Mouse (Mus musculus): ENCODE data around the gene Tmem87b. TPM values are rescaled to one million over a fixed set of nuclear protein-coding genes. Genes with fewer than 3 reads are reported as not detected.

Gene Tmem87b
- polyA plus RNA-seq, 1 experiment from 2014 or later, result 33.9 TPM

DNA sequence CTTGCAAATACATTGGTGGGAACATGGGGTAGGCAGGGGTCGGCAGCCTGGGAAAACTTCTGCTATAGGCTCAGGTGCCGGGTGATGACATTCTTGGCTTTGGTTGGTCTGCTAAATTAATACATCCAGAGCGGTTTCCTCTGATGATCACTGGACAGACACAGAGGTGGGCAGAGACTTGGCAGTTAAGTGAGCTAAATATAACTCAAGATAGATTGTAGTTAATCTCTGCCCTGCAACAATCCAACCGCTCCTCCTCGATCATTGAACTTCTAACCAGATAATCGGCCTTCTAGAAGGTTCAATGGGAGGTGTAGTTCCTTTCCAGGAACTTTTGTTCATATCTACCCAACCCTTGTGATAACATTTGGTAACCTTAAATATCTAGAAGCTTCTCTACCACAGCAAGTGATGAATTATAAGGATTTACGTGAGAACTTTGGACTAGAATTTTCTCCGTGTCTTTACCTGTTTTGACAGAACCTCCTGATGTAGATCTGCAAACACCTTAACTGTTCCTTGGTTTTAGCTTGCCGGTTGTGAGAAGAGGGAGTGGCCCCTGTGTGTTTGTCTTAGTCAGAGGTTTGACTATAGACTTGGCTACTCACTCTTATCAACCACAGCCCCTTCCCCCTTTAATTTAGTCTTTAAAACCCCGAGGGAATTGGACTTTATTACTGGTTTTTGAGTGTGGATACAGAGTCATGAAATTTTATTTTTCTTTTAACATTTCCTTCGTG is 26.9 kb upstream of the Tmem87b start:
- Histone ChIP-seq H3K36me3 (peaks cover 10% of the 10 kb centered on the region; the same call in 1 of the 2 replicates), H3K4me3 (replicated peaks) (no peak overlapping the region), H3K9ac (no peak overlapping the region), H3K9me3 (no peaks in the 10 kb centered on the region), H3K27me3 (replicated peaks) (no peaks in the 10 kb centered on the region), H3K27ac (no peak overlapping the region), H3K4me2 (no peak overlapping the region), H3K4me1 (no peaks in the 10 kb centered on the region)
- no peak for ATAC-seq (ENCODE audit: insufficient read depth, low FRiP score, low read depth)
- 73% methylated on average over 11 of the region's 11 CpGs for WGBS

DNA sequence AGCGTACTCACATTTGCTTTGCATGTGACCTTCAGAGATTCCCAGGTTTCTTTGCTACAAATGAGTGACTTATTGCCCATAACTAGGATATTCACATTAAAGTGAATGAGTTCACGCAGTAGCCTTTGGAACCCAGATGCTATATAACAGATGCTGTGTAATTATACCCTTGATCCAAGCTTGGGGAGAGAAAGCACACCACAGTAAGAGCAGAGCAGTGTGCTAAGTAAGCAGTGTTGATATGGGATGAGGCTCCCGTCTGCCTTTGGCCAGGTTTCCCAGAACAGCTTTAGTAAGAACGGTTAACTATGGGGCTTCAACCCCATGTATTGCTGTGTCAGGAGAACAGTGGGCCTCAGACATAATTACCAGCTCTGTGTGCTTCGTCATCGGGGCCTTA is 24.0 kb upstream of the Tmem87b start:
- Histone ChIP-seq H3K36me3 (peaks cover 10% of the 10 kb centered on the region; the same call in 1 of the 2 replicates), H3K9ac (no peak overlapping the region), H3K27me3 (replicated peaks) (no peaks in the 10 kb centered on the region), H3K4me3 (replicated peaks) (no peak overlapping the region), H3K27ac (no peak overlapping the region), H3K9me3 (no peaks in the 10 kb centered on the region), H3K4me2 (no peak overlapping the region), H3K4me1 (no peaks in the 10 kb centered on the region)
- WGBS, result 86% methylated on average over 6 of the region's 6 CpGs
- no peak for ATAC-seq (ENCODE audit: insufficient read depth, low FRiP score, low read depth)

DNA sequence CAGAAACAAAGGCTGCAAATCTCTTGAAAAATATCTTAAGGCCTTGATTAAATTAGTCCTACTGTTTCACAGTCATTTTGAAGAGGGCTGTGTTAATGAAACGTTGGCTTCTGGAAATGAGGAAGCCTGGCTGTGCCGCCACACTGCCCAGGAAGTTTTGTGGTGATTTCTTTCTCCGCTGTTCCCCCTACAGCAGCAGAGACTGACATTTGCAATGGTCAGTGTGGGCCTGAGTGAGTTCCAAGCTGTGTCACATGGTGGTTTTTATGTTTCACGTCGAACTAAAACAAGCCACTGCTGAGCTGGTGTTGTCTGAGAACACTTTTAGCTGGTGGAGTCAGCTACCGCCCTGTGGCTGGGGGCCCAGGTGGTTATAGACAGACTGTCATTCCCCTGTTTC is 21.5 kb upstream of the Tmem87b start:
- H3K27me3 ChIP-seq (replicated peaks), result no peaks in the 10 kb centered on the region
- no peaks in the 10 kb centered on the region for H3K4me1 ChIP-seq
- no peak overlapping the region for H3K4me2 ChIP-seq
- ATAC-seq (ENCODE audit: insufficient read depth, low FRiP score, low read depth), result no peak
- H3K27ac ChIP-seq, result no peak overlapping the region
- no peak overlapping the region for H3K9ac ChIP-seq
- H3K36me3 ChIP-seq, result peaks cover 11% of the 10 kb centered on the region; the same call in 1 of the 2 replicates
- no peak overlapping the region for H3K4me3 ChIP-seq (replicated peaks)
- 69% methylated on average over 6 of the region's 6 CpGs for WGBS
- no peaks in the 10 kb centered on the region for H3K9me3 ChIP-seq

GRCm38 (mm10) chr2:128803441-128803840 is 14.5 kb upstream of the Tmem87b start:
- H3K27ac ChIP-seq, result no peak overlapping the region
- H3K4me1 ChIP-seq, result no peaks in the 10 kb centered on the region
- H3K9me3 ChIP-seq, result no peaks in the 10 kb centered on the region
- H3K4me2 ChIP-seq, result no peak overlapping the region
- H3K36me3 ChIP-seq, result peaks cover 12% of the 10 kb centered on the region; the same call in 1 of the 2 replicates
- H3K9ac ChIP-seq, result no peak overlapping the region
- no peak for ATAC-seq (ENCODE audit: insufficient read depth, low FRiP score, low read depth)
- 88% methylated on average over 4 of the region's 4 CpGs for WGBS
- H3K4me3 ChIP-seq (replicated peaks), result no peak overlapping the region
- H3K27me3 ChIP-seq (replicated peaks), result no peaks in the 10 kb centered on the region

DNA sequence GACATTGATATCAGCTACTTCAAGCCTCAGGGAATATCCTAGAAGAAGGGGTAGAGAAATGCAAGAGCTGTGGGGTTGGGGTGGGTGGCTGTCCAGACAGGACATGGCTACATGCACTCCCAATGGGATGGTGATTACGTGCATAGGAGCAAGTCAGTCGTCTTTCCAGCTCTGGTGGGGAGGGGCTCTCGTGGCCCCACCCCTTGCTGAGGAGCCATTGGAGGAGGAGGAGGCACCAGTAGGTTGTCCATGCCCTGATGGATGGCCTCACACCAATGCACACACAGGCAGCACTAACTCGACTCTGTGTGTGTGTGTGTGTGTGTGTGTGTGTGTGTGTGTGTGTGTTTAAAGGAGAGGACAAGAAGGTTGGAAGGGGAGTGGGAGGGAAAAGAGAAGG is 12.6 kb upstream of the Tmem87b start:
- no peaks in the 10 kb centered on the region for H3K4me1 ChIP-seq
- no peak overlapping the region for H3K9ac ChIP-seq
- ATAC-seq (ENCODE audit: insufficient read depth, low FRiP score, low read depth), result no peak
- H3K4me3 ChIP-seq (replicated peaks), result no peak overlapping the region
- H3K4me2 ChIP-seq, result no peak overlapping the region
- H3K27me3 ChIP-seq (replicated peaks), result no peaks in the 10 kb centered on the region
- no peaks in the 10 kb centered on the region for H3K9me3 ChIP-seq
- H3K36me3 ChIP-seq, result peaks cover 12% of the 10 kb centered on the region; the same call in 1 of the 2 replicates
- 52% methylated on average over 4 of the region's 4 CpGs for WGBS
- no peak overlapping the region for H3K27ac ChIP-seq

DNA sequence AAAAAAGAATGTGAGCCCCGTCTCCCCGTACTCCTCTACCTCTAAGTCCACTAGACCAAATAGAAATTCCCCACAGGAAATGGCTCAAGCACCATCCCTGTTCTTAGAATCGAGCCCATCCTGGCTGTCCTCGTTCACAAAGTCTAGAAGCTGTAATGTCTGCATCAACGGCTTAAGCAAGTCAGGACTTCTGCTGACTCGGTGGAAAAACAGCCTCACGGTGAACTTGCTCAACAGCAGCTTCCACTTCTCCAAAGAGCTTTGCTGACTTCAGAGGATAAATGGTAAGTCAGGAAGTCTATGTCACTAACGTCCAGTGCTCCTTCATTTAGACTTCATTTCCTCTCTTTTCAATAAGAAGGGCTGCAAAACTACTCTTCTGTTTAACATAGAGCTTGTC is 11.4 kb upstream of the Tmem87b start:
- Histone ChIP-seq H3K36me3 (peaks cover 6% of the 10 kb centered on the region; the same call in 1 of the 2 replicates), H3K27me3 (replicated peaks) (no peaks in the 10 kb centered on the region), H3K4me2 (no peak overlapping the region), H3K9me3 (no peaks in the 10 kb centered on the region), H3K4me1 (no peaks in the 10 kb centered on the region), H3K9ac (no peak overlapping the region), H3K4me3 (replicated peaks) (no peak overlapping the region), H3K27ac (no peak overlapping the region)
- no peak for ATAC-seq (ENCODE audit: insufficient read depth, low FRiP score, low read depth)
- WGBS, result 50% methylated on average over 8 of the region's 8 CpGs

- Histone ChIP-seq H3K36me3 (no peaks in the 10 kb centered on the region), H3K4me2 (no peak overlapping the region), H3K9ac (no peak overlapping the region), H3K9me3 (no peaks in the 10 kb centered on the region), H3K4me3 (replicated peaks) (no peak overlapping the region), H3K27ac (no peak overlapping the region), H3K27me3 (replicated peaks) (no peaks in the 10 kb centered on the region), H3K4me1 (no peaks in the 10 kb centered on the region)
- ATAC-seq (ENCODE audit: insufficient read depth, low FRiP score, low read depth), result no peak
- 39% methylated on average over 2 of the region's 2 CpGs for WGBS
These were observed 5.2 kb upstream of the Tmem87b start for GRCm38 (mm10) chr2:128812761-128813160.

DNA sequence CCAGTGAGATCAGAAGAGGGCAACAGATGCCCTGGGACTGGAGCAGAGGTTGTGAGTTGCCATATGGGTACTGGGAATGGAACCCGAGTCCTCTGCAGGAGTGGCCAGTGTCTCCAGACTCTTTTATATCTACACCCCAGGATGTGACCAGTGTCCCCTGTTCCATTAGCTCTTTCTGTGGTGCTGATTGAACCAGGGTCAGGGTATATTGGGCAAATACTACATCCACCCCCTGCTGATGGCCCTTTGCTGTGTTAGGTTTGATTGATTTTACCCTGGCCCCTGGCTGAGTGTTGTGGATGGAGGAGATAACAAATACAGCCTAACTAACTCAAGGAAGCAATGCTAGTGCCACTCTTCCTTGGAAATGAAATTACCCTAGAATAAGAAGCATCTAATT is 1.6 kb upstream of the Tmem87b start:
- H3K4me1 ChIP-seq, result peaks cover 8% of the 10 kb centered on the region; the same call in 1 of the 2 replicates
- H3K27ac ChIP-seq, result no peak overlapping the region
- H3K4me2 ChIP-seq, result no peak overlapping the region
- no peaks in the 10 kb centered on the region for H3K9me3 ChIP-seq
- H3K36me3 ChIP-seq, result no peaks in the 10 kb centered on the region
- no peak overlapping the region for H3K9ac ChIP-seq
- no peak overlapping the region for H3K4me3 ChIP-seq (replicated peaks)
- WGBS, result 81% methylated on average over 1 of the region's 1 CpGs
- no peaks in the 10 kb centered on the region for H3K27me3 ChIP-seq (replicated peaks)
- ATAC-seq (ENCODE audit: insufficient read depth, low FRiP score, low read depth), result no peak

DNA sequence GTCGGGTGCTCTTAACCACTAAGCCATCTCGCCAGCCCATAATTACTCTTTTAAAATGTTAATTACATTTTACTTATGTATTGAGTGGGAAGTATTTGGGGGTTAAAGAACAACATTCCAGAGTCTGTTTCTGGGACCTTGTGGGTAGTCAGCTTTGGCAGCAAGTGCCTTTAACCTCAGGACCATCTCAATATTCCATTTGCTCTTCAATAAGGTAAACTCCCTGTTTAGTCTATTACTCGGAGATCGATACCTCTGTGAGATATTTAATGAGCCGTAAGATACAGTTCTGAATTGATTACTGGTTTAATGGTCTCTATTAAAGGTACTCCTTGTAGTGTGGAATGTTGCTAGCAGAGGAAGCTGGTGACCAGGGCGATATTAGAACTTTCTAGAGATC is 1.0 kb upstream of the Tmem87b start:
- Histone ChIP-seq H3K4me1 (peaks cover 10% of the 10 kb centered on the region; the same call in 1 of the 2 replicates), H3K27me3 (replicated peaks) (no peaks in the 10 kb centered on the region), H3K4me2 (peak overlapping the region; percentile 71), H3K36me3 (no peaks in the 10 kb centered on the region), H3K27ac (no peak overlapping the region; the same call in 1 of the 2 replicates), H3K9me3 (no peaks in the 10 kb centered on the region), H3K9ac (no peak overlapping the region), H3K4me3 (replicated peaks) (peak overlapping the region; percentile 88; the same call in 1 of the 2 replicates)
- 41% methylated on average over 6 of the region's 6 CpGs for WGBS
- no peak for ATAC-seq (ENCODE audit: insufficient read depth, low FRiP score, low read depth)

- Histone ChIP-seq H3K27me3 (replicated peaks) (no peaks in the 10 kb centered on the region), H3K9ac (no peak overlapping the region), H3K4me3 (replicated peaks) (peak overlapping the region; percentile 88), H3K4me1 (peaks cover 10% of the 10 kb centered on the region; the same call in 1 of the 2 replicates), H3K27ac (peak overlapping the region; percentile 95), H3K4me2 (peak overlapping the region; percentile 71), H3K9me3 (no peaks in the 10 kb centered on the region), H3K36me3 (no peaks in the 10 kb centered on the region)
- ATAC-seq (ENCODE audit: insufficient read depth, low FRiP score, low read depth), result peak; percentile 32
- WGBS, result 0% methylated on average over 7 of the region's 7 CpGs
These were observed 532 bp upstream of the Tmem87b start for GRCm38 (mm10) chr2:128817387-128817785.

- Histone ChIP-seq H3K9me3 (no peaks in the 10 kb centered on the region), H3K9ac (peak overlapping the region; percentile 62), H3K27me3 (replicated peaks) (no peaks in the 10 kb centered on the region), H3K4me3 (replicated peaks) (peak overlapping the region; percentile 88), H3K27ac (peak overlapping the region; percentile 89), H3K4me1 (peaks cover 10% of the 10 kb centered on the region; the same call in 1 of the 2 replicates), H3K36me3 (no peaks in the 10 kb centered on the region), H3K4me2 (peak overlapping the region; percentile 64)
- WGBS, result 12% methylated on average over 14 of the region's 14 CpGs
- no peak for ATAC-seq (ENCODE audit: insufficient read depth, low FRiP score, low read depth)
These were observed 1.2 kb downstream of the Tmem87b start for GRCm38 (mm10) chr2:128818956-128819643.

DNA sequence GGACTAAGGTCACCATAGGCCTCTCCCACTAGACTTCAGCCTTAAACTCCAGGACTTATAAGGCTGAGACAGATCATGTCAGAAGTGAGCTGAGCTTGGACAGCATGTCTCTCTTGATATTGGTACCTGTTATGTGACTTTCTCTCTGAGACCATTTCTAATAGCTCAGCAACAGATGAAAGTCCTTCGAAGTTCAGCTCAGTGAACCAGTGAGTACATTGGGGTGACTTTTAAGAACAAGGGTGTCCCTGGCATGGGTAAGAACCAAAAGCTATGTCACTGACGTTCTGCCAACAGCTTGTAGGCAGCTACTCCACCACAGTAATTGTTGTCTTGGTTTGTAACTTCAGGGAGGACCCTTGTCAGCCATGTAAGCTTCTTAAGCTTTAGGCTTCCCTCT is 2.7 kb downstream of the Tmem87b start:
- H3K9me3 ChIP-seq, result no peaks in the 10 kb centered on the region
- 77% methylated on average over 2 of the region's 2 CpGs for WGBS
- H3K9ac ChIP-seq, result no peak overlapping the region
- peaks cover 10% of the 10 kb centered on the region; the same call in 1 of the 2 replicates for H3K4me1 ChIP-seq
- ATAC-seq (ENCODE audit: insufficient read depth, low FRiP score, low read depth), result no peak
- no peak overlapping the region for H3K4me3 ChIP-seq (replicated peaks)
- no peaks in the 10 kb centered on the region for H3K27me3 ChIP-seq (replicated peaks)
- H3K36me3 ChIP-seq, result no peaks in the 10 kb centered on the region
- H3K27ac ChIP-seq, result no peak overlapping the region
- H3K4me2 ChIP-seq, result no peak overlapping the region
